Mouse (Mus musculus) lung, postnatal 0 days (tissue): ENCODE measurements around the gene Gm21973.

ENCODE experiments used
- CTCF ChIP-seq: IDR thresholded peaks from 2 replicates; pipeline ENCODE4 v1.5.1; 2016; ENCODE audit warnings: antibody characterized with exemption, mild to moderate bottlenecking
- EP300 ChIP-seq: IDR thresholded peaks from 2 replicates; pipeline ENCODE4 v1.6.1; 2016; ENCODE audit warnings: antibody characterized with exemption, mild to moderate bottlenecking, control low read depth

GRCm38 (mm10) chr15:10409842-10410241 is 84.7 kb downstream of the Gm21973 start:
- TF ChIP-seq CTCF (no peak), EP300 (no peak)
